Mouse (Mus musculus) G1E (cell line): ENCODE data around the gene Hmgb2. TPM values are rescaled to one million over a fixed set of nuclear protein-coding genes. Genes with fewer than 3 reads are reported as not detected.
A peak's percentile ranks its signal among the peaks of the same experiment; 100 is the strongest.

Source experiments
- ATAC-seq: 2 replicates; pipeline ENCODE4 v1.8.0; 2016; ENCODE audit warnings: mild to moderate bottlenecking; ENCODE audit not compliant: insufficient number of reproducible peaks, poor library complexity, low FRiP score, severe bottlenecking; ENCODE audit errors: extremely low read depth
- DNase-seq: peaks from one replicate; pipeline ENCODE4 v3.0.0; 2012; ENCODE audit warnings: low spot score
- H3K27me3 ChIP-seq: 2 replicates; pipeline ENCODE4 v1.6.1; 2012; ENCODE audit warnings: mild to moderate bottlenecking, low read length, inconsistent platforms; ENCODE audit not compliant: insufficient read depth
- H3K36me3 ChIP-seq: replicated peaks from 2 replicates; pipeline ENCODE3; 2012; ENCODE audit warnings: mild to moderate bottlenecking, inconsistent platforms
- H3K4me1 ChIP-seq: 2 replicates; pipeline ENCODE4 v1.6.1; 2012; ENCODE audit warnings: low read depth, low read length, inconsistent platforms, mixed read lengths; ENCODE audit not compliant: insufficient read depth
- H3K4me3 ChIP-seq: 2 replicates; pipeline ENCODE4 v1.5.1; 2012; ENCODE audit warnings: low read depth, mild to moderate bottlenecking, inconsistent platforms, low read length, moderate library complexity, mixed read lengths
- H3K9me3 ChIP-seq: replicated peaks from 2 replicates; pipeline ENCODE4 v1.6.1; 2012; ENCODE audit warnings: inconsistent platforms
- CTCF ChIP-seq: IDR thresholded peaks from 2 replicates; pipeline ENCODE4 v1.5.1; 2012; ENCODE audit warnings: low read depth, low read length, inconsistent platforms, mixed read lengths
- GATA1 ChIP-seq: IDR thresholded peaks from 2 replicates; pipeline ENCODE4 v1.6.1; 2012; ENCODE audit warnings: borderline replicate concordance, low read length, inconsistent platforms, mixed read lengths
- GATA2 ChIP-seq: IDR thresholded peaks from 2 replicates; pipeline ENCODE4 v1.6.1; 2012; ENCODE audit warnings: low read depth, low read length, inconsistent platforms, borderline replicate concordance
- POLR2AphosphoS5 ChIP-seq: IDR thresholded peaks from 2 replicates; pipeline ENCODE4 v1.6.1; 2012; ENCODE audit warnings: low read depth, low read length, inconsistent platforms; ENCODE audit not compliant: insufficient replicate concordance
- TAL1 ChIP-seq: conservative IDR thresholded peaks from 2 replicates; pipeline ENCODE4 v1.6.1; 2012; ENCODE audit warnings: low read depth, low read length, inconsistent platforms, mixed read lengths
- polyA plus RNA-seq: library from polyadenylated mRNA; stranded (reverse); fragments of >175 nt; gene quantifications from 2 replicates; pipeline ENCODE4 v1.2.3, GENCODE M21; 2012
- total RNA-seq, 2 experiments: library from RNA; stranded (forward) in 1 of 2; stranded (reverse) in 1 of 2; fragments of 200-1000 nt in 1 of 2; fragments of >200 nt in 1 of 2; fragmentation: Nextera tagmentation in 1 of 2; gene quantifications; 2 replicates each; pipeline ENCODE4 v1.2.3; 2014 to 2017

Gene Hmgb2
- 377 and 610 TPM in 2 replicates for total RNA-seq (2014; fragmentation: Nextera tagmentation)
- total RNA-seq (2017) = 197 and 208 TPM in 2 replicates
- polyA plus RNA-seq = 118 and 132 TPM in 2 replicates

DNA sequence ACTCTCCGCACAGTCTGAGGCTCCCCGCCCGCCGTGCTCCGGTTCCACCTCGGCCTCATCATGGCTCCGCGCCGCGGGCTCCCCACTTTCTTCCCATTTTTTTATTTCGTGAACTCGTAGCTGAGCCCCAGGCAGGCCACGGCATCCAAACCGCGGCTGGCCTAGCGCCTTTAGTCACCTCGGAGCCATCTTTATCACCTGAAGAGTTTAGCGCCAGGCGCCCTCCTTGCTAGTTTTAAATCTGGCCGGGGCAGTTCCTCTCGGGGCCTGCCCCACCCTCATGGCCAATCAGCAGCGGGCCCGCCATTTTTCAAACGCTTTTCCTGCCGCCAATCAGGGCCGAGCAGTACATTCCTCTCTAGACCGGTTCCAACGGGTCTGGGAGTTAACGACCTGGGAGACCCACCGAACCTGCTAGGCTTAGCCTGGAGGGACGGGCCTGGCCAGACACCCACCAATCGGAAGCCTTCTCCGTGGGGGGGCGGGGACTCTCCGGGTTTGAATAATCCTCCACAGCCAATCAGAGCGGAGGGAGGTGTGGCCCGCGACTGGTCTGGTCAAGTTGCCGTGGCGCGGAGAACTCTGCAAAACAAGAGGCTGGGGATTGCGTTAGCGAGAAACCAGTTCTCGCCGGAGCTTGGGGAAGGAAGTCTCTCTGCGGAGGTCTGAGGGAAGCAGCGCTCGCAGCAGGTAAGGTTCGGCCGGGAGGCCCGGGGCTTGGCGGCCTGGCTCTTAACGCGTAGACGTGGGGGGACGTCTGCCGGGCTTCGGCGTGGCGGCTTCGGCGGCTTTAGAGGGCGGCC lies at the start of gene Hmgb2:
TSS of gene Hmgb2 (plus strand) at position 592 of the 803 bp plus-strand sequence.
- DNase-seq = peak; percentile 98
- H3K27me3 ChIP-seq = no peaks in the 10 kb centered on the region
- TF ChIP-seq POLR2AphosphoS5 (peak; percentile 78; the same call in 1 of the 2 replicates), TAL1 (no peak), CTCF (no peak), GATA2 (no peak)
- H3K4me3 ChIP-seq = peak within 1 kb of the TSS; percentile 82
- H3K36me3 ChIP-seq = peaks cover 43% of the 10 kb centered on the region
- ATAC-seq = peak; percentile 99
- H3K4me1 ChIP-seq = peaks cover 34% of the 10 kb centered on the region
- no peaks in the 10 kb centered on the region for H3K9me3 ChIP-seq

DNA sequence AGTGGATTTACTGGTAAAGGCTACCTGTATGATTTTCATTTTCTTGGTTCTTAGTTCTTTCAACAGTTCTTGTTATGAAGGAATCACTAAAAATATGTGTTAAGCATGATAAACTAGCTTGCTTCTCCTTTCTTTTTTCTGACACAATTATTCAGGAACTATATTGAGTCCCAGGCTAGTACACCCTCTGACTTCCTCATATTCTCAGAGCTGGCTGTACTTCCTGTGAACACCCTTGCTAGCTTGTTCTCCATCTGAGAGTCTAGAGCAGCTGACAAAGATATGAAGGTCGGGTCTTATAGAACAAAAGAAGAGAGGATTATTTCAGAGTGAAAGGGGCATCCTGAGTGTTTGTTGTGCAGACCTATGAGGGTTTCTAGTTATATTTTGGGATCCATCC lies 48.9 kb upstream of the Hmgb2 start:
- TF ChIP-seq CTCF = no peak
- TF ChIP-seq GATA2 = no peak
- DNase-seq (no peak), ATAC-seq (no peak; the same call in 1 of the 2 replicates)
- H3K9me3 ChIP-seq = no peaks in the 10 kb centered on the region
- no peaks in the 10 kb centered on the region for H3K36me3 ChIP-seq
- H3K4me1 ChIP-seq = no peaks in the 10 kb centered on the region
- peaks cover 20% of the 10 kb centered on the region for H3K27me3 ChIP-seq
- H3K4me3 ChIP-seq = no peak overlapping the region

DNA sequence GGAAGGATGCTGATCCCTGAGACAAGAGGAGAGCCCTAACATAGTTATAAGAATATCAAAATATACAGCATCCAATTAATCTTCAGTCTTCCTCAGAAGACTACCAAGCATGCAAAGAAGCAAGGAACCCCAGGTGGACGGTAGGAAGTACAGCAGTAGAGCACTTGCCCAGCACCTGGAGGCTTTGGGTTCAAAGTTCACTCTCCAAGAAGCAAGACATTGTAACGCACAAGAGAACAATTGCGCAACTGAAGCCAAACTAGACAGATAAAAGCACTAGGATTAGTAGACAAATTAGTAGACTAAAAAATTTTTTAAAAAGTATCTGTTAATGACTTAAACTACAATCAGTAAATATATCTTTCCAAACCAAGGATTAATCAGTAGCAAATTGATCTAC lies 48.0 kb upstream of the Hmgb2 start:
- H3K4me3 ChIP-seq = no peak overlapping the region
- H3K9me3 ChIP-seq = no peaks in the 10 kb centered on the region
- no peak for ATAC-seq
- peaks cover 20% of the 10 kb centered on the region for H3K27me3 ChIP-seq
- no peaks in the 10 kb centered on the region for H3K36me3 ChIP-seq
- no peaks in the 10 kb centered on the region for H3K4me1 ChIP-seq
- TF ChIP-seq TAL1 (no peak), GATA1 (no peak), GATA2 (no peak), POLR2AphosphoS5 (no peak)
- DNase-seq = no peak

DNA sequence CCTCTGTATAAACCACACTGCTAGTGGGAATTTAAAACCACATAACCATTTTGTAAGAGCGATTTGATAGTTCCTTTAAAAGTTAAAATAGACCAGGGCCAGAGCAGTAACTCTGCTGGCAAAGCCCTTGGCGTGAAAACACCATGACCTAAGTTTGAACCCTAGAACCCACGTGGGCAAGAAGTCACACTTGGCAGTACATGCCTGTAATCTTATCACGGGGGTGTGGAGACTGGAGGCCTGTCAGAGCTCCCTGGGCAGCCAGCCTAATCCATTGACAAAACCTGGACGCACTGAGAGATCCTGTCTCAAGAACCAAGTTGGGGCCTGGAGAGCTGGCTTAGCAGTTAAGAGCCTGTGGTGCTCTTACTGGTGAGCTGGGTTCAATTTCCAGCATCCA lies 43.1 kb upstream of the Hmgb2 start:
- no peaks in the 10 kb centered on the region for H3K9me3 ChIP-seq
- ATAC-seq = no peak
- H3K4me3 ChIP-seq = no peak overlapping the region
- no peaks in the 10 kb centered on the region for H3K4me1 ChIP-seq
- peaks cover 13% of the 10 kb centered on the region for H3K27me3 ChIP-seq
- H3K36me3 ChIP-seq = no peaks in the 10 kb centered on the region
- TF ChIP-seq CTCF = no peak
- TF ChIP-seq TAL1 = no peak
- TF ChIP-seq POLR2AphosphoS5 = no peak
- no peak for TF ChIP-seq GATA1
- DNase-seq = no peak

DNA sequence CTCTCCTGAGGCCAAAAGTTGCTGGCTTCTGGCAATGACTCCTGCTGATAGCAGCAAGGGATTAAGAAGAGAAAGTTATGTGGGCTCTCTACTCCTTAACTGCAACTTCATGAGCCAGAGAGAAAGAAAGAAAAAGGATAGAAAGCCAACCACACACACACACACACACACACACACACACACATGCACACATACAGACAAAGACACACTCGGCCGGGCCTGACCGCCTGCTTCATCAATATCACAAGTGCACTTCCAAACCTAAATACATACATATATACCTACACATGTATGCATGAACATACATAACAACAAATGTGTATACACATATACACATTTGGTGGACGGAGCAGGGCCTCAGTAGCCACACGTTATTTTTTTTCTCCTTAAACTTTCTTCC lies 40.8 kb upstream of the Hmgb2 start:
- Histone ChIP-seq H3K27me3 (peaks cover 13% of the 10 kb centered on the region), H3K36me3 (no peaks in the 10 kb centered on the region), H3K9me3 (no peaks in the 10 kb centered on the region), H3K4me3 (no peak overlapping the region), H3K4me1 (no peaks in the 10 kb centered on the region)
- TF ChIP-seq POLR2AphosphoS5 = no peak
- TF ChIP-seq GATA2 = no peak
- TF ChIP-seq TAL1 = no peak
- no peak for TF ChIP-seq CTCF
- no peak for TF ChIP-seq GATA1
- no peak for ATAC-seq
- no peak for DNase-seq

DNA sequence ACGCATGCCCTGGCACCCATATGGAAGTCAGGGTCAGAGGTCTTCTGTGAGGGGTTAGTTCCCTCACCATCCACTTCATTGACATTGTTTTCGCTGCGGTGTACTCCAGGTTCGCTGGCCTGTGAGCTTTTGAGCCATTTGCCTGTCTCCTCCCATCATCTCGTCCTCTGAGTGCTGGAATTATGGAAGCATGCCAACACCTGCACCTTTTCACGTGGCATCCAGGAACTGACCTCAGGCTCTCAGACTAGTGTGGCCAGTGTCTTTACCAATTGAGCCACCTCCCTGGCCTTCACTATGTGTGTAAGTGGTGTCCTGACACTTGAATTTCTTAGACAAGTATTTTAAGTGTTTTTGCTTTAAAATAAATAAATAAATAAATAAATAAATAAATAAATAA lies 38.0 kb upstream of the Hmgb2 start:
- no peaks in the 10 kb centered on the region for H3K9me3 ChIP-seq
- H3K36me3 ChIP-seq = no peaks in the 10 kb centered on the region
- DNase-seq (no peak), ATAC-seq (no peak)
- H3K4me1 ChIP-seq = no peaks in the 10 kb centered on the region
- TF ChIP-seq GATA1 = no peak
- no peak for TF ChIP-seq CTCF
- TF ChIP-seq POLR2AphosphoS5 = no peak
- no peak for TF ChIP-seq GATA2
- no peak for TF ChIP-seq TAL1
- no peak overlapping the region for H3K4me3 ChIP-seq
- H3K27me3 ChIP-seq = peaks cover 13% of the 10 kb centered on the region

DNA sequence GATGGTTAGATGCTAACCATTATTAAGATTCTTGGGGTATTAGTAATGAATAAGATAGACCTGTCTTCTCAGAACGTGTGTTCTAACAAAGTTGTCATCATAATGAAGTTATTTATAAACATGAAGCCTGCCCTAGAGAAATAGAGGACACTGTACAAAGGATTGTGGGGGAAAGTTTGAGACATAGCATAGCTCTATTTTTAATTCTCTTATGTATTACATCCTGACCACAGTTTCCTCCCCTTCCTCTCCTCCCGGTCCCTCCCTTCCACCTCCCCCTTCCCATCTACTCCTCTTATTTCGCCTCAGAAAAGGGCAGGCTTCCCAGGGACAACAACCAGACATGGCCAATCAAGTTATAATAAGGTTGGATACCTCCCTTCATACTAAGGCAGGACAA lies 33.3 kb upstream of the Hmgb2 start:
- Histone ChIP-seq H3K4me1 (no peaks in the 10 kb centered on the region), H3K27me3 (peaks cover 7% of the 10 kb centered on the region), H3K36me3 (peaks cover 20% of the 10 kb centered on the region), H3K4me3 (no peak overlapping the region), H3K9me3 (no peaks in the 10 kb centered on the region)
- ATAC-seq (no peak), DNase-seq (no peak)
- TF ChIP-seq GATA1 = no peak
- TF ChIP-seq POLR2AphosphoS5 = no peak
- no peak for TF ChIP-seq CTCF
- no peak for TF ChIP-seq GATA2
- TF ChIP-seq TAL1 = no peak
